Mouse (Mus musculus) CH12.LX (cell line): Measurements from ENCODE around the gene Arpc1b.

Source experiments
- BHLHE40 ChIP-seq: IDR thresholded peaks from 2 replicates; pipeline ENCODE4 v1.6.1; 2011; ENCODE audit warnings: mild to moderate bottlenecking, low read depth, low read length, improper control_type of control experiment
- CHD1 ChIP-seq: IDR thresholded peaks from 2 replicates; pipeline ENCODE4 v1.6.1; 2012; ENCODE audit warnings: low read depth, low read length, improper control_type of control experiment, inconsistent platforms
- CHD2 ChIP-seq: IDR thresholded peaks from 2 replicates; pipeline ENCODE4 v1.6.1; 2011; ENCODE audit warnings: low read length, improper control_type of control experiment
- CTCF ChIP-seq, 2 experiments: IDR thresholded peaks in 1 of 2; conservative IDR thresholded peaks in 1 of 2; 2 replicates each; pipeline ENCODE4 v1.5.1; 2011 to 2012; ENCODE audit warnings: low read depth in 2 of 2, low read length in 2 of 2, improper control_type of control experiment in 1 of 2, inconsistent platforms in 1 of 2, mild to moderate bottlenecking in 1 of 2, moderate library complexity in 1 of 2
- E2F4 ChIP-seq: IDR thresholded peaks from 2 replicates; pipeline ENCODE4 v1.6.1; 2011; ENCODE audit warnings: low read depth, low read length, improper control_type of control experiment; ENCODE audit not compliant: insufficient replicate concordance
- JUND ChIP-seq: conservative IDR thresholded peaks from 2 replicates; pipeline ENCODE4 v1.6.1; 2011; ENCODE audit warnings: low read depth, low read length, improper control_type of control experiment
- MAFK ChIP-seq: IDR thresholded peaks from 2 replicates; pipeline ENCODE4 v1.6.1; 2011; ENCODE audit warnings: low read length, improper control_type of control experiment; ENCODE audit not compliant: insufficient replicate concordance
- MAX ChIP-seq: IDR thresholded peaks from 2 replicates; pipeline ENCODE4 v1.6.1; 2011; ENCODE audit warnings: low read length, improper control_type of control experiment
- MEF2A ChIP-seq: IDR thresholded peaks from 2 replicates; pipeline ENCODE4 v1.6.1; 2014; ENCODE audit warnings: low read depth, mild to moderate bottlenecking, inconsistent platforms, low read length, improper control_type of control experiment, borderline replicate concordance
- MYC ChIP-seq: IDR thresholded peaks from 2 replicates; pipeline ENCODE4 v1.6.1; 2011; ENCODE audit warnings: low read depth, mild to moderate bottlenecking, improper control_type of control experiment, low read length
- POLR2A ChIP-seq: IDR thresholded peaks from 2 replicates; pipeline ENCODE4 v1.6.1; 2011; ENCODE audit warnings: low read depth, mild to moderate bottlenecking, improper control_type of control experiment, low read length
- UBTF ChIP-seq: IDR thresholded peaks from 2 replicates; pipeline ENCODE4 v1.6.1; 2012; ENCODE audit warnings: low read depth, mild to moderate bottlenecking, inconsistent platforms, low read length, improper control_type of control experiment, moderate library complexity
- USF1 ChIP-seq: IDR thresholded peaks from 2 replicates; pipeline ENCODE4 v1.6.1; 2014; ENCODE audit warnings: low read depth, mild to moderate bottlenecking, inconsistent platforms, low read length, improper control_type of control experiment
- ZC3H11A ChIP-seq: IDR thresholded peaks from 2 replicates; pipeline ENCODE4 v1.6.1; 2012; ENCODE audit warnings: low read depth, mild to moderate bottlenecking, inconsistent platforms, low read length, improper control_type of control experiment

- TF ChIP-seq MAX (no peak), POLR2A (no peak), CTCF (conservative IDR thresholded peaks at IDR 0.05 in 1 of 2, IDR thresholded peaks at IDR 0.05 in 1 of 2; ENCODE audit: low read depth in 2 of 2, low read length in 2 of 2) (no peak), UBTF (no peak), BHLHE40 (no peak), CHD2 (no peak), JUND (no peak), CHD1 (no peak), MYC (no peak), ZC3H11A (no peak), USF1 (no peak), MEF2A (no peak), E2F4 (no peak), MAFK (no peak)
These were observed 38.9 kb upstream of the Arpc1b start for GRCm38 (mm10) chr5:145075081-145075480.
